Mouse (Mus musculus): Measurements from ENCODE around the gene Tcaf3.

DNA sequence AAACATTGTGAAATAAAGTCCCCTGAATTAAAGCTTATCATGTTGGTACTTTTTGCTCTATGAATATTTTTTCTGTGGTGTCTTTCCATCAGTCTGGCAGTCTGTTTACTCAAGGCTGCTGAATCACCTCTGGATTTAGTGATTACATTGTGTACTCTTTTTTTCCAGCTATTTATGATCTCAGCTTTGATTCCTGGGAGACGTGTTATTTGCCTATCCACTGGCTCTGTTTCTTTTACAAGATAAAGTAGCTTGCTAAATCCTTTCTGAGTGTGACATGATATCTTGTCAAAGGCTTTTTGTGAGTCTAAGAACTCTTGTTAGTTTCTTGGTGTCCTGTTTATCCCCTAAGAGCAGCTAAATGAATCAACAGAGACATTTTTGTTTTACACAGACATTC, 52.6 kb downstream of the Tcaf3 start:
- TF ChIP-seq ZC3H11A (IDR thresholded peaks at IDR 0.05; ENCODE audit: borderline replicate concordance, low read depth, low read length): no peak
- TF ChIP-seq HCFC1 (IDR thresholded peaks at IDR 0.05; ENCODE audit: borderline replicate concordance, insufficient read depth, low read length): no peak
- no peak for TF ChIP-seq MAFK (IDR thresholded peaks at IDR 0.05; ENCODE audit: insufficient read depth, low read depth, low read length)
- TF ChIP-seq ZNF384 (IDR thresholded peaks at IDR 0.05; ENCODE audit: low read depth, low read length): no peak
